Mouse (Mus musculus) thymus, postnatal 36 days (tissue): ENCODE results near the gene Numb.
A peak's percentile ranks its signal among the peaks of the same experiment; 100 is the strongest.

Experiments
- DNase-seq, 2 experiments: peaks; one replicate each; pipeline ENCODE4 v3.0.0; 2022; ENCODE audit warnings: mixed read lengths in 2 of 2

The Numb gene

GRCm38 (mm10) chr12:83780181-83780580 is 141.6 kb downstream of the Numb start:
- DNase-seq: no peak

DNA sequence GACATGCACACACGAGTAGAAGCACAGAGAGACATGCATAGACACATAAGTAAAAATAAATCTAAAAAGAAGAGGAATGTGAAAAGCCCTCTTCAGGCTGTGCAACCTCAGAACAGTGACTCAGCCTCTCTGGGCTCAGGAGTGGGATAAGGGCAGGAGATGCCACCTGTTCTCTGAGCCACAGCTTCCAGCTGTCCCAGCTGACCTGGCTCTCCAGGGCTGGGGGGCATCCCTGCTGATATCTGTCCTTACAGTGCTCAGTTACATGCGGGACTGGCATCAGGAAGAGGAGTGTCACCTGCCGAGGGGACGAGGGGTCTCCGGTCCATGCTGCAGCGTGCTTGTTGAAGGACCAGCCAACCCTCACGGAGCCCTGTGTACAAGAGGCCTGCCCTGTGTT is 145.0 kb downstream of the Numb start:
- DNase-seq: no peak

GRCm38 (mm10) chr12:83775621-83776020 is 146.1 kb downstream of the Numb start:
- no peak for DNase-seq

- DNase-seq: peak in 1 of 2 experiments; percentile 39
These were observed 151.1 kb downstream of the Numb start for GRCm38 (mm10) chr12:83770418-83771256.

- DNase-seq: no peak
These were observed 153.4 kb downstream of the Numb start for GRCm38 (mm10) chr12:83768235-83768899.

- DNase-seq: no peak
These were observed 153.9 kb downstream of the Numb start for GRCm38 (mm10) chr12:83767833-83768232.

DNA sequence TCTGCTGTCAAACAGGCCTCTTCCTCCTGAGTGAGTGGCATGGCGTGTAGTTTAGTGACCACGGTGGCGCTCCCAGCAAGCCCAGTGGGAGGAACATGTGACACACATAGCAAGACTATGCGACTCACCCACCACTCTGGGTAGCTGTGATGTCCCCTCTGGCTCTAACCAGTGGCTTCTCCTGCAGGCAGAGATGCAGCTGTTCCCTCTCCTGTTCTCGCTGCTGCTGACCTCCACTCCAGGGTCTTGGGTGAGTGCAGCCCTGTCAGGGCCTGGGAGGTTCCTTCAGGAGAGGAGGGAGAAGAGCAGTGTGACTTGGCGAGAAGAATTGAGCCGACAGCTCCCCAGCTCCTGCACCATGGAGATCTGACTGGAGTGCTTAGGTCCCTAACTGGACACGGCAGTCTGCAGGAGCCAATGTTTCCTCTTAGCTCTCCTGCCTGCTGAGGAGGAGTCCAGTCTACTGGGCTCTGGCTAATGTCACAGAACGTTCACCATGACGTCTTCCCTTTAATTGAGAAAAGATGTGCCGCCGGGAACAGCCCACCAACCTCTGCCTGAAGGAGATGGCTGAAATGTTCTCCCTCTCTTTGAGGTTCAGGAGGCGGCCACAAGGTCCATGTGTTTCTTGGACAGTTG is 155.7 kb downstream of the Numb start:
- no peak for DNase-seq

- DNase-seq: no peak
These were observed 157.2 kb downstream of the Numb start for GRCm38 (mm10) chr12:83764519-83764918.

DNA sequence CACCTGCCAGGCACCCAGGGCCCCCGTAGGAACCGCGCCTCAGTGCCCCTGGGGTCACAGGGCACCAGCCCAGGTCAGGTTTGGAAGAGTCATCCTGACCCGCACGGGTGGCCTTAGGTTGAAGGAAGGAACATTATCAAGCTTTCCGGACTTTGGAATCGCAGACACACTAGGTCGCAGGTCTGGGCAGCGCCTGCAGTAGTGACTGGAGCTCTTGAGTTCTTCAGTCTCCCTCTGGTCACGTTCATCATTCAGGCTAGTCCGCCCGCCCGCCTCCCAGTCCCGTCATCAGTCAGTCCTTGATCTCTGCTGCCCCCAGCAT is 157.7 kb downstream of the Numb start:
- no peak for DNase-seq

DNA sequence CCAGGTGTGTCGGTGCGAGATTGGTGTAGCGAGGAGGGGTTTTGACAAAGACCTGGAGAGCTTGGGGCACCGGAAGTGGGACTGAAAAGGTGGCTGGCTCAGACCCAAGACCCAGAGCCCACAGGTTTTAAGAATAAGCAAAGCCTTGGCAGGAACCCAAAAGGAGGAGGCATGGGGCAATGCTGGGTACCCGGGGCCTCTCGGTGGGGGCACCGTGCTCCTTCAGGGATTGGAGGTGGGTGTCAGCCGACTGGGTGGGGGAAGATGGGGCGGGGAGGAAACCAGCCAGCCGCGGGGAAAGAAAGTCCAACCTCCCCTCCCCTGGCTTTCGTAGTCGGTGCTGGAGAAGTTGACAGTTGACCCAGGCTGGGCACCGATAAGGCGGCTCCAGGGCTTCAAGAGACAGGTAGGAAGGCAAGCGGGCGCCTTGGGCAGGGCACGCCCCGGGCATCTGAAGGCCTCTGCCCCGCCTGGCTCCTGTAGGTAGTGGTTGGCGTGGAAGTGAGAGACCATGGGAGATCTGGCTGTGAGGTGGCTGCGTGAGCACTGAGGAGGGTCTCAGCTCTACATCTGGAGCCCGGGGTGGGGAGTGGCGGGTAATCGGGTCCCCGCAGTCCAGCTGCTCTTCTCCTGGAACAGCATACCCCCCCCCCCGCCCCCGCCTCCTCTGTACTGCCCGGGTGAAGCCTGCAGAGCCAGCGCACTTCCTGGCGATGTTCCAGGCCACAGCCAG is 158.3 kb downstream of the Numb start, which contains the start of gene Papln:
TSS of gene Papln (plus strand) at position 324 of the 733 bp plus-strand sequence.
- no peak for DNase-seq

DNA sequence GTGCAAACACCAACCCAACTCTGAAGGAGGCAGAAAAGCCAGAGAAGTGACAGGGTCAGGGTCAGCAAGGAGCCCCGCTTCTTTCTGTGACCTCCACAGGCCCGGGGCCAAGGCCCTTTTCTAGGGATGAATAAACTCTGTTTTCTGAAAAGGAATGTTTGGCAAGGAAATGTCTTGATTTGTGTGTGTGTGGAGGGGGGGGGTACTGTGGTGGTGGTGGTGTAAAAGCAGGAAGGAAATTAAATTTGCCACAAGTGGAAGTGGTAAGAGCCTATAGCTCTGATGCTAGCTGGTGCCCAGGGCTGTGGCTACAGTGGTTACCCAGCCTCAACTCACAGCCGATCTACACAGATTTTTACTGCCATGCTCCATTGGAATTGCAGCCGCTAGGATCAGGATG is 159.0 kb downstream of the Numb start:
- no peak for DNase-seq

DNA sequence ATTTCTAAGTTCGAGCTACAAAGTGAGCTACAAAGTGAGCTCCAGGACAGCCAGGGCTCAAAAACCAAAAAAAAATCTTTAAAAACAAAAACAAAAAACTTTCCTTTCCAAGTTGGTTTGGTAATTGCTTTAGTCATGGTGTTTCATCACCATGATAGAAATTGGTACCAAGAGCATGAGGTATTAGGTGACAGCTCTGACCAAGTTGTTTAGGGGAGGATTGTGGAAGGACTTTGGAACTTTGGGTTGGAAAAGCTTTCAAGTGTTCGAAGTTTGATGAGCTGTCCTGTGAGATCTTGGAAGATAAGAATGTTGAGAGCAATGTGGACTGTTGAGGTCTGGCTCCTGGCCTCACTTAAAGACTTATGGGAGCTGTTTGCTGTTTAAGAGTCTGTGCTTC is 161.5 kb downstream of the Numb start:
- no peak for DNase-seq

GRCm38 (mm10) chr12:83758735-83759134 is 163.0 kb downstream of the Numb start:
- DNase-seq: no peak

DNA sequence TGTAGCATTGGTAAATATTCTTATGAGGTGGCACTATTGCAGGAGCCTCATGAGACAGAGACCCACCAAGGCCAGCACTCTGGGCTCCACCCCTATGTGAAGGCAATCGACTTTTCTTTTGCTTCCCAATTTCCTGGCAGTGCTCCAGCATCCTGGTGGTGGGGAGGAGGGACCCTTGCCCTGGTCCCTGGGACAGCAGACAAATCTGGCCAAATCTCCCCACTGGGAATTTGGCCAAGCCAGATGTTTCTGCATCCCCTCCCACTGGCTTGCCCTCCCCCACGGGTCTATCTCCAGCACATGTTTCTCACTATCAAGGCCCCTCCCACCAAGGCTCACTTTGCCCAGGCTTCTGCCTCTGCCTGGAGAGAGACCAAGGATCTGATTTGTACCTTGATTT is 169.2 kb downstream of the Numb start:
- DNase-seq: no peak

DNA sequence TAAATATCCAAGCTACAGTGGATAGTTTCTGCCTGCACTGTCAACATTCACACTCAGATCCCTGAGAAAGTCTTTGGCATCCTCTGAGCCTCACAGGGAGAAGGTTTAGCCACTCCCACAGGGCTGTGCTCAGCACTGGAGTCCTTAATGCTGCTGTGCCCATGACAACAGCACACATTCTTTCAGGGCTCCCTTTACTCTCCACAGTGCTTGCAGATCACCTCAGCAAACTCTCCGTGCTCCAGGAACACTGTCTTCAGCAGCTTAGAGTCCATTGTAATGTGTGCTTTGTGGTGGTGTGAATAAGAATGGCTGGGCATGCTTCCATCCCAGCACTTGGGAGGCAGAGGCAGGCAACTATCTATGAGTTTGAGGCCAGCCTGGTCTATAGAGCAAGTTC is 172.5 kb downstream of the Numb start:
- DNase-seq: no peak
